Mouse (Mus musculus) neutrophil, adult 5-6 weeks (primary cell): ENCODE results near the gene Phf7. TPM values are rescaled to one million over a fixed set of nuclear protein-coding genes. Genes with fewer than 3 reads are reported as not detected.

Source experiments
- ATAC-seq: fragments of 151-379, 151-347 bp; 2 replicates; pipeline ENCODE4 v1.8.0; 2017; ENCODE audit warnings: mild to moderate bottlenecking, moderate TSS enrichment; ENCODE audit not compliant: insufficient number of reproducible peaks, poor library complexity, low FRiP score, severe bottlenecking; ENCODE audit errors: extremely low read depth
- total RNA-seq: library from RNA; stranded (forward); fragments of 200-1000 nt; gene quantifications from 2 replicates; pipeline ENCODE4 v1.2.3, GENCODE M21; 2017

Phf7 gene
- total RNA-seq, 1 experiment from 2014 or later = 19.3 TPM

- peak; percentile 78; the same call in 1 of the 2 replicates for ATAC-seq
Observed at GRCm38 (mm10) chr14:31233996-31234591, 17.0 kb downstream of the Phf7 start.

- ATAC-seq = no peak
Observed at GRCm38 (mm10) chr14:31233070-31233995, 17.8 kb downstream of the Phf7 start.

- ATAC-seq = no peak
Observed at GRCm38 (mm10) chr14:31232404-31233069, 18.6 kb downstream of the Phf7 start.

DNA sequence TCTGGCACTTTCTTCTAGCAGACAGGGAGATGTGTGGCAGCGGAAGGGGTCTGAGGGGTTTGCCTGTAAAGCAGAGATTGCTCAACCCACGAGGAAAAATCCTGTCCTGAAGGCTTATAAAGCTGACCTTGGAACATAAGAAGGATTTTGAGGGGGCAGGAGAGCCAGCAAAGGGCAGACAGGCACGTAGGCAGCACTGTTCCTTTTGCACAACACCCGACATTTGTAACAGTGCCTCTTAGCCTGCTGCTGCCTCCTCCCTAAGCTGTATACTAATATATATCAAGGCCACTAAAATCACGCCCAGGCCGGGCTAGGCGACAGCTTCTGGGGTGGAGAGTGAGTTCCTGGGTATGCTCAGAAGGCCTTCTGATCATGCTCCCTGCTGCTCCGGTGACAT lies 20.7 kb downstream of the Phf7 start:
- ATAC-seq = no peak

DNA sequence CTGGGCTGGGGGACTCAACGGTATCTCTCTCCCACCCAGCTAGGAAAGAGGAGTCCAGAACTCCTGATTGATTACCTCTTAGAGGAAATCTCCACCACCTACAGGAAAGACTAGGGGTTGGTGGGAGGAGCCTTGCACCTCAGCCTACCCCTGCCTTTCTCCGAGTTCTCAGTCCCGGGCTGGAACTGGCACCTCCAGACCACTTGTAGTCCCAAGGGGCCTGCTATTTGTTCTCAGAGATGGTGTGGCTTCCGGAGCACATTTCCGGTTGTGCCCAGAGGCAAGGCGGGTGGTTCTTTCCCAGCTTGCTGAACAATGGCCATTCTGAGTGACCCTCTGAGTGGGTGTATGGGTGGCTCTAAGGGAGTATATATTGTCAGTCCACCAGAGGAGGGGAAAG lies 22.9 kb downstream of the Phf7 start:
- peak; percentile 47 for ATAC-seq

DNA sequence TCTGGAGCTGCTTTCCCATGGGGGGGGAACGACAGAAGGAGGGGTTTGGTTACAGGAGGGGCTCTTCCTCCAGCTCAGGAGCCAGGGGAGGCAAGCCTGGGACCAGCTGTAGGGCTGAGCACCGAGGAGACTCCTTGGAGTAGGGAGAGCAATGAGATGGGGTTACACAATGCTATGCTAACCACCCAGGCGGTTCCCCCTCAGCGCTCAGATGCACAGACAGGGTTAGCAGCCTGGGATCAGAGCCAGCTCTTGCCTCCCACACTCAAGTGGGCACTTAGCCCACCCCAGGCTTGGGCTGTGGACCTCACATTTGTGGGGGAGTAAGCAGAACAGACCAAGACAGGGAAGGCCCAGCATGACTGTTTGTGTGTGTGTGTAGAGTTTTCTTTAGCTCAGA lies 24.1 kb downstream of the Phf7 start:
- no peak for ATAC-seq

DNA sequence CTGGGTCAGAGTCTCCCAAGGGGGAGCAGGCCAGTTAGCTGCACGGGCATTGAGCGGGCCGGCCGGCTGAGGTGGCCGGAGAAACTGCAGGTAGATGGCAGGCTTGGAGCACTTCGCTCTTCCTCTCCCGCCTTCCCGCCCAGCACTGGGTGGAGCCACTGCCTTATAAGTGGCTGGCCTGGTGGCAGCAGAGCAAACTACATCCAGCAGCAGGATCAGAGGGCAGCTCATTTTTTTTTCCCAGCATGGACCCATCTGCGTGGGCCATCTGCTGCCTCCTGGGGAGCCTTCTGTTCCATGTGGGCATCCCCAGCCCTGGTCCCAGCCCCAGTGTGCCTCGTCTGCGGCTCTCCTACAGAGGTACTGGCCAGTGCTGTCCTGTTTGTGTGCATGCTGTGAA lies 33.5 kb downstream of the Phf7 start, which contains the start of gene Sema3g:
Sema3g (plus strand) TSS at position 195 of the 400 bp plus-strand sequence.
- peak; percentile 30; the same call in 1 of the 2 replicates for ATAC-seq

DNA sequence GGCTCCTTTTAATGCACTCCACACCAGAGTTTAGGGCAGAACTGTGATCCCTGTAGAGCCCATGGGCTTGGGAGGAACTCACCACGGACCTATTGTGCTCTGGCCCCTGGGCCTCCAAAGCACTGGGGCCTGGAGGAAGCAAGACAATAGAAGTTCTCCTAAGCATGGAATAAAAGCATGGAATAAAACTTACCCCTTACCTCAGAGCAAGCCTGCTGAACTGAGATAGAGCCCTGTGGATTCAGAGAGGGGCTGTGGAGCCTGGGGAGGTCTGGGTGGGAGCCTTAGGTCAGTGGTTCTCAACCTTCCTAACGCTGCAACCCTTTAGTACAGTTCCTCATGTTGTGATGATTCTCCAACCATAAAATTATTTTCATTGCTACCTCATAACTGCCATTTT lies 34.3 kb downstream of the Phf7 start, which contains the start of gene Nisch:
Nisch (minus strand) TSS at position 101 of the 400 bp plus-strand sequence.
- ATAC-seq = no peak

DNA sequence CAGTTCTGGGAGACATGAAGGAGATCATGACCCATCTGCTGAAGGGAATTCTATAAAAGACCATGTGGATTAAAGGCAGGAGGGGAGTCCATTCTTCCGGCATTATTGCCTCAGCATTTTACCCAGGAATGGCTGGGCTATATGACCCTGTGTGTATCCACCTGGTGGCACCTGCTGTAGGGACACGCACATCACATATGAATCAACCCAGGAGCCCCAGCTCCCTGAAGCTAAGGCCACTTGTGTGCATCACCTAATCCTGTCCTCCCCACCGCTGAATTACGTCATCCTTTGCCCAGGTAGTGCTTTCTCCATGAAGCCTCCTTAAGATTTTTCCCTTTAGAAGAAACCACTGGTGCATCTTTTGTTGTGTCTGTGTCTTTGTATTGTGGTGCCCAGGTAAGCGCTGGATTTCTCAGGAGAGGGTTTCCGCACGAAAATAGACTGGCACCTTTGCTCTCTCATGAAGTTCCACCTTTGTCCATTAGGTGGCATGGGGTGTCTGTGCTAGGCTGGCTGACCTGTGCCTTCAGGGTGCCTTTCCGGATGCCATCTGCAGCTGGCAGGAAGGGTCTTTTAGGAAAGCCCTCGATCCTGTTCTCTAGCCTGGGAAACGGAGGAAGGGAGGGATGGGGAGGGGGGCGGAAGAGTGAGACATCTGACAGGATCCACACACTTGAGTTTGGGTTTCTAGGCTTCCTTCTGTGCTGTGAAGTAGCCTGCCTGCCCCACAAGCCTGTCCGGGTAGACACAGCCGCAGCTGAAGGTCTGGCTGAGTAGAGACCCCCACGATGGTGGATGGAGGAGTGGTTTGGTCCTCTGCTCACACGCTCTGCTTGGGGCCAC lies 35.7 kb downstream of the Phf7 start:
- peak; percentile 84 for ATAC-seq

DNA sequence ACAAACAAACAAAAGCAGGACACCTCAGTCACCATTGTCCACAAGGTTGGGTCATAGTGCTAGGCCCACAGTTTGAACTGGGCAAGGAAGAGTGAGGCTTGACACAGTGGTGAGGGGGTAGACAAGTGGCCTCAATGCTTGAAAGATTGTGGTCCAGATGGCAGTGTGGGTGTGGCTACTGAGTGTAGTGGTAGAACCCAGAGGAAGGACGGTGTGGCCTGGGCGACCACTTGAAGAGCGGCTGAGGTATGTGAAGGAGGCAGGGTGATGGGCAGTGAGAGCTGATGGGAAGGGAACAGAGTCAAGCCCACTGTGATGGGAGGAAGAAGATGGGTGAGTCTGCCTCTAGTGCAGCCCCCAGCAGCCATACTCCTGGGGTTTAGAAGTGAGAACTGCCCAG lies 36.4 kb downstream of the Phf7 start:
- ATAC-seq = no peak

- ATAC-seq = no peak
Observed at GRCm38 (mm10) chr14:31213868-31214267, 37.2 kb downstream of the Phf7 start.

- no peak for ATAC-seq
Observed at GRCm38 (mm10) chr14:31212499-31212898, 38.6 kb downstream of the Phf7 start.

- no peak for ATAC-seq
Observed at GRCm38 (mm10) chr14:31211854-31212253, 39.3 kb downstream of the Phf7 start.

GRCm38 (mm10) chr14:31209133-31209557 lies 42.0 kb downstream of the Phf7 start:
- ATAC-seq = no peak

DNA sequence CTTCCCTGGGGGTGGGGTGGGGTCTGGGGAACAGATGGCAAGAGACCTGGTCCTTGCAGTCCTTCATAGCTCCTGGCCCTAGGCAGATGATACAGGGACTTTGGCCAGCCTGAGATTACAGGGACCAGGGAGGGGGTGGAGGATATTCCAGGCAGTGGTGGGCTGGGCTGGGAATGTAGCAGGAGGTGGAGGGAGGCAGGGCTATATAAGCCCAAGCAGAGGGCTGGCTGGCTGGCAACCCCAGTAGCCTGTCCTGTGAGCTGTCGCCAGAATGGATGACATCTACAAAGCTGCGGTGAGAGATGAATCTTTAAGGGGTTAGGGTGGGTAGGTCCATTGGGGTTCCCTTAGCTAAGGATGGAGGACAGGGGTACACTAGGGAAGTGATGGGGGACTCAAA lies 43.0 kb downstream of the Phf7 start, which contains the start of gene Tnnc1:
Tnnc1 (plus strand) TSS at position 229 of the 400 bp plus-strand sequence.
- no peak for ATAC-seq

GRCm38 (mm10) chr14:31207070-31207830 lies 43.9 kb downstream of the Phf7 start:
- ATAC-seq = no peak

- ATAC-seq = peak; percentile 78
Observed at GRCm38 (mm10) chr14:31206472-31206981, 44.6 kb downstream of the Phf7 start.
